Mouse (Mus musculus) olfactory bulb, adult 2 months (tissue): Measurements from ENCODE around the gene Six3.

Experiments used
- CTCF ChIP-seq: fragments of 200-500 bp; IDR thresholded peaks from 2 replicates; pipeline ENCODE4 v1.5.1; 2012; ENCODE audit warnings: low read depth, mild to moderate bottlenecking, low read length, moderate library complexity; ENCODE audit not compliant: insufficient read depth
- POLR2A ChIP-seq: fragments of 200-500 bp; IDR thresholded peaks from 2 replicates; pipeline ENCODE4 v1.6.1; 2012; ENCODE audit warnings: mild to moderate bottlenecking, low read depth, low read length, moderate library complexity; ENCODE audit not compliant: insufficient read depth

DNA sequence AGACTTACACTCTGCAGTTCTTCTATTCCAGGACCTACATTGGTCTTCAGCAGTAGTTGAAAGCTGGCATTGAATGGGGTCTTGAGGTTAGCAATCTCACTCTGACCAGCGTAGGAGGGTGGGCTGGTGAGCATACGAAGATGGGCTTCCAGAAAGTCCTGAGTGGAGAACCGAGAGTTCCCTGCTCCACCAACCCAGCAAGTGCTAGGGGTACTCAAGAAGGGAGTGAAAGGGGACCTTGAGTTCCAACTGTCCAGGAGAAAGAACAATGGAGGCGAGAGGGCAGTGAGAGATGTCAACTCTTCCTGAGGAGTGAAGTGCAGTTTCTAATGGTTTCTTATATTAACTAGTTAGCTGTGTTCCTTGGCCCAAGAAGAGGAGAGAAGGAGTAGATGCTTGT is 2.2 kb downstream of the Six3 start:
- TF ChIP-seq POLR2A = no peak
- TF ChIP-seq CTCF = no peak
